19 mouse cellular contexts compared by ENCODE assay signal in the genomic region with DNA sequence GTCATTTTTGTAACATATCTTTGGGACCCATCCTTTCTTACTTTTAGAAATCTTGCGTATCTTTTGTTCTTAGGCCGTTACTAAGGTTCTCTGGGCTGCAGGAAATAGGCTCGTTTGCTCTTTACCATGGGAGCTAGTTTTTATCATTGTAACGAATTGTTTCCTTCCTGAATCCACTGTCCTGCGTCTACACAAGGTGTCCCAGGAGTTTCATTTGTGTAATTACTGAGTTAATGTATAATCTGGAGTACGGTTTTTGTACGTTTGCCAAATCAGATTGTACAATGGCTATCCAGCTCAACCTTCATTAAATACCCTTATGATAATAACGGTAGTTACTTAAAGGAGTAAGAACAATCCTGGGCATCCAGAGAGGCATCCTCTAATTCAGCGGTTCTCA.
DNase-seq lines count a peak whose midpoint lies in the region; ATAC-seq lines count a peak whose summit lies in the region.
"Had no signal": no experiment of that assay in that cellular context is flagged by ENCODE, and none has a peak within 500 bp of the region (broad histone marks: within the 10 kb centered on the region; RNA-seq: fewer than 3 reads in every experiment).

No protein-coding gene starts in this region.

- H3K27ac ChIP-seq in kidney, embryonic 16.5 days (ENCODE audit: low read length), result 0 out of 2 replicates have a peak overlapping the region, but pooled peaks have one; percentile 7
- H3K27ac ChIP-seq in lung, embryonic 15.5 days, result 0 out of 2 replicates have a peak overlapping the region, but pooled peaks have one; percentile 16
- H3K27ac ChIP-seq in intestine, embryonic 16.5 days (ENCODE audit: low read length), result no peak overlapping the region
- H3K27ac ChIP-seq: embryonic facial prominence, embryonic 13.5 days; forebrain, embryonic 12.5 days; heart, embryonic 10.5 days; hindbrain, embryonic 12.5 days had no signal

- H3K4me3 ChIP-seq in kidney, embryonic 16.5 days (ENCODE audit: low read length), result no peak overlapping the region
- no peak overlapping the region for H3K4me3 ChIP-seq in lung, embryonic 15.5 days
- H3K4me3 ChIP-seq in intestine, embryonic 16.5 days (ENCODE audit: low read length), result no peak overlapping the region
- H3K4me3 ChIP-seq: embryonic facial prominence, embryonic 13.5 days; forebrain, embryonic 12.5 days; heart, embryonic 10.5 days; hindbrain, embryonic 12.5 days had no signal

- H3K9me3 ChIP-seq in kidney, embryonic 16.5 days (ENCODE audit: low read length), result no peaks in the 10 kb centered on the region
- H3K9me3 ChIP-seq in lung, embryonic 15.5 days, result no peaks in the 10 kb centered on the region
- no peaks in the 10 kb centered on the region for H3K9me3 ChIP-seq in intestine, embryonic 16.5 days (ENCODE audit: control insufficient read depth, low read length)
- H3K9me3 ChIP-seq: embryonic facial prominence, embryonic 13.5 days; forebrain, embryonic 12.5 days; heart, embryonic 10.5 days; hindbrain, embryonic 12.5 days had no signal

- H3K4me2 ChIP-seq in kidney, embryonic 16.5 days (replicated peaks; ENCODE audit: low read depth, low read length), result no peak overlapping the region
- H3K4me2 ChIP-seq in lung, embryonic 15.5 days, result no peak overlapping the region
- no peak overlapping the region for H3K4me2 ChIP-seq in intestine, embryonic 16.5 days (ENCODE audit: low read depth, low read length)
- H3K4me2 ChIP-seq: embryonic facial prominence, embryonic 13.5 days; forebrain, embryonic 12.5 days; hindbrain, embryonic 12.5 days had no signal

- H3K36me3 ChIP-seq in kidney, embryonic 16.5 days (ENCODE audit: insufficient read depth, low read length), result peaks cover 2% of the 10 kb centered on the region; the same call in 1 of the 2 replicates
- peaks cover 5% of the 10 kb centered on the region for H3K36me3 ChIP-seq in lung, embryonic 15.5 days
- no peaks in the 10 kb centered on the region for H3K36me3 ChIP-seq in intestine, embryonic 16.5 days (ENCODE audit: control insufficient read depth, insufficient read depth, low read length)

- 54% methylated on average over 9 of the region's 9 CpGs for WGBS in kidney, embryonic 16.5 days
- WGBS in lung, embryonic 15.5 days, result 35% methylated on average over 9 of the region's 9 CpGs
- 56% methylated on average over 9 of the region's 9 CpGs for WGBS in intestine, embryonic 16.5 days

- no peak for DNase-seq in kidney, postnatal 25 days
- no peak for DNase-seq in lung, postnatal 4 days
- no peak for DNase-seq in adrenal gland, adult 18-20 months (ENCODE audit: low spot score in 2 of 2)
- DNase-seq: adrenal gland, postnatal 10 days; cerebellum, adult 11 months; cerebellum, adult 9-11 months; cerebellum, postnatal 36 days; gastrocnemius, postnatal 10 days; heart, adult 18-20 months; heart, postnatal 10 days; heart, postnatal 4 days had no signal

- H3K27me3 ChIP-seq in kidney, embryonic 16.5 days (ENCODE audit: insufficient read depth, low read length), result no peaks in the 10 kb centered on the region
- no peaks in the 10 kb centered on the region for H3K27me3 ChIP-seq in lung, embryonic 15.5 days
- H3K27me3 ChIP-seq in intestine, embryonic 16.5 days (replicated peaks; ENCODE audit: control insufficient read depth, insufficient read depth, low read length), result no peaks in the 10 kb centered on the region
- H3K27me3 ChIP-seq: embryonic facial prominence, embryonic 13.5 days; forebrain, embryonic 12.5 days; hindbrain, embryonic 12.5 days had no signal

- no peak for ATAC-seq in kidney, embryonic 16.5 days (ENCODE audit: low FRiP score, low TSS enrichment)
- ATAC-seq in lung, embryonic 15.5 days (ENCODE audit: borderline replicate concordance, extremely low read depth, low FRiP score, low TSS enrichment), result no peak
- ATAC-seq in intestine, embryonic 16.5 days, result peak; percentile 56
- ATAC-seq: forebrain, embryonic 16.5 days had no signal

- no peak overlapping the region for H3K9ac ChIP-seq in kidney, embryonic 16.5 days (replicated peaks; ENCODE audit: low read length)
- H3K9ac ChIP-seq in lung, embryonic 15.5 days, result no peak overlapping the region
- H3K9ac ChIP-seq in intestine, embryonic 16.5 days (ENCODE audit: low read depth, low read length), result no peak overlapping the region
- H3K9ac ChIP-seq: embryonic facial prominence, embryonic 13.5 days; forebrain, embryonic 12.5 days; hindbrain, embryonic 12.5 days had no signal

- H3K4me1 ChIP-seq in kidney, embryonic 16.5 days (ENCODE audit: insufficient read depth, low read length), result peaks cover 6% of the 10 kb centered on the region; the same call in 1 of the 2 replicates
- H3K4me1 ChIP-seq in lung, embryonic 15.5 days, result peaks cover 4% of the 10 kb centered on the region; the same call in 1 of the 2 replicates
- H3K4me1 ChIP-seq in intestine, embryonic 16.5 days (ENCODE audit: control insufficient read depth, insufficient read depth, low read length), result no peaks in the 10 kb centered on the region
- H3K4me1 ChIP-seq: embryonic facial prominence, embryonic 13.5 days had no signal
